Mouse (Mus musculus) G1E (cell line): ENCODE measurements around the gene Bcl2l14.

Source experiments
- CTCF ChIP-seq: IDR thresholded peaks from 2 replicates; pipeline ENCODE4 v1.5.1; 2012; ENCODE audit warnings: low read depth, low read length, inconsistent platforms, mixed read lengths
- GATA1 ChIP-seq: IDR thresholded peaks from 2 replicates; pipeline ENCODE4 v1.6.1; 2012; ENCODE audit warnings: borderline replicate concordance, low read length, inconsistent platforms, mixed read lengths
- POLR2AphosphoS5 ChIP-seq: IDR thresholded peaks from 2 replicates; pipeline ENCODE4 v1.6.1; 2012; ENCODE audit warnings: low read depth, low read length, inconsistent platforms; ENCODE audit not compliant: insufficient replicate concordance

DNA sequence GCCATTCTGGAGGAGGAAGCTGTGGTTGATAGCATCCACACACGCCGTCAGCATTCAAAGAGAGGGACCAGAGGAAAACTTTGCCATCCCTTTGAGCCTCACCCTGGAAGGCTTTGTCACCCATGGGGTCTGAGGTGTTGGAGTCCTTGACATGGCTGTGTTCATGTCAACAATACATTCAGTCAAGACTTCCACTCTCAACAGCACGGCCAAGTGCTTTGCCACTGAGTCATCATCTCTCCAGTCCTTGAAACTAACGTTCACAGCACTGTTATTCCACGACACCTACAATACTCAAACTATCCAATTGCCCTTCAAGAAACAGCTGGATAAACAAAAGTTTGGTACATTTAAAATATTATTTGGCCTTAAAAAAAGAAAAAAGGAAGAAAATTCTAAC, 46.1 kb downstream of the Bcl2l14 start:
- TF ChIP-seq CTCF (no peak), POLR2AphosphoS5 (no peak), GATA1 (no peak)
